8 mouse cellular contexts compared by ENCODE assay signal in the genomic region with DNA sequence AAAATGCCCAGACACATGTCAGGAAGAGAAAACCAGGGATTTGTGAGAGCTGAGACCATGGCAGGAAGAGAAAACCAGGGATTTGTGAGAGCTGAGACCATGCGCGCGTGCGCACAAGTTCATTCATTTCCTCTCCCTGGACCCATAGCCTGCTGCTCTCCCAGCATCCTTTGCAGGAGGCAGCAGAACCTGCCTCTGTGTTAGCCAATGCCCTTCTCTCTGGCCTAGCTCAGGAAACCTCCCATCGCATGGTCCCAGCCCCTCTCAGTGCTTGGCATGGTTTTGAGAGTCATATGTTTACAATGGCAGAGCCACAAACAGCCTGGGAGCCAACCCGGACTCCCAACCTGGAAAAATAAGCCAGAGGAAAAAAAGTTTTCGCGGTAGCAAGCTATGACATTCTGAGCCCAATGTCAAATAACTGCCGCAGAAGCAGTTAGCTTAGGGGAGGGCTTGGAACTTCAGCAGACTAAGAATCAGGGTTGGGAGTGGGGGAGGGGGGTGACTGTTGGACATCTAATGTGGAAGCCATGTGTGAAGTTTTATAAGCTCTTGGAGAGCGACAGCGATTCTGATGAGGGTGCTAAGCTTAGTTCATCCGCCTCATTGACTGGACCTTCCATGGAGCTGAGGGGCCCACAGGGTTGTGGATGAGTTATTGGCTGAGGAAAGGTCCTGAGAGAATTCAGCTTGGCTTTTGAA. TPM values are rescaled to one million over a fixed set of nuclear protein-coding genes. Genes with fewer than 3 reads are reported as not detected.
DNase-seq lines count a peak whose midpoint lies in the region; ATAC-seq and TF ChIP-seq lines count a peak whose summit lies in the region.

No protein-coding gene starts in this region.

- no peaks in the 10 kb centered on the region for H3K9me3 ChIP-seq in lung, embryonic 14.5 days (ENCODE audit: low read depth, low read length)
- H3K9me3 ChIP-seq in heart, embryonic 16.5 days (replicated peaks; ENCODE audit: control insufficient read depth, low read length), result peaks cover 5% of the 10 kb centered on the region; the same call in 1 of the 2 replicates
- no peaks in the 10 kb centered on the region for H3K9me3 ChIP-seq in forebrain, embryonic 16.5 days (ENCODE audit: control insufficient read depth, low read length)
- H3K9me3 ChIP-seq in midbrain, embryonic 16.5 days (replicated peaks; ENCODE audit: control insufficient read depth, low read length, poor library complexity, severe bottlenecking), result no peaks in the 10 kb centered on the region

- H3K4me1 ChIP-seq in lung, embryonic 14.5 days (ENCODE audit: insufficient read depth), result peaks cover 25% of the 10 kb centered on the region
- peaks cover 38% of the 10 kb centered on the region for H3K4me1 ChIP-seq in heart, embryonic 16.5 days (ENCODE audit: control insufficient read depth, insufficient read depth, low read length)
- H3K4me1 ChIP-seq in forebrain, embryonic 16.5 days (replicated peaks; ENCODE audit: control insufficient read depth, insufficient read depth, low read length), result peaks cover 12% of the 10 kb centered on the region; the same call in 1 of the 2 replicates
- peaks cover 6% of the 10 kb centered on the region; the same call in 1 of the 2 replicates for H3K4me1 ChIP-seq in midbrain, embryonic 16.5 days (ENCODE audit: control insufficient read depth, insufficient read depth, low read length)

- ATAC-seq in lung, embryonic 14.5 days (ENCODE audit: insufficient read depth), result no peak
- no peak for ATAC-seq in heart, embryonic 16.5 days (replicated peaks; ENCODE audit: extremely low read depth, insufficient read depth, low FRiP score)
- no peak for ATAC-seq in forebrain, embryonic 16.5 days
- no peak for ATAC-seq in midbrain, embryonic 16.5 days

- no peak for TF ChIP-seq CTCF in lung, embryonic 14.5 days (IDR thresholded peaks at IDR 0.05; ENCODE audit: low read depth)

- H3K9ac ChIP-seq in lung, embryonic 14.5 days, result no peak overlapping the region; the same call in 1 of the 2 replicates
- no peak overlapping the region for H3K9ac ChIP-seq in heart, embryonic 16.5 days (ENCODE audit: low read length)
- no peak overlapping the region for H3K9ac ChIP-seq in forebrain, embryonic 16.5 days (replicated peaks; ENCODE audit: low read depth, low read length)
- no peak overlapping the region for H3K9ac ChIP-seq in midbrain, embryonic 16.5 days (ENCODE audit: low read depth, low read length)

- H3K27ac ChIP-seq in lung, embryonic 14.5 days (ENCODE audit: low read depth), result peak overlapping the region; percentile 75; the same call in 1 of the 2 replicates
- H3K27ac ChIP-seq in heart, embryonic 16.5 days (ENCODE audit: low read length), result peak overlapping the region; percentile 90
- H3K27ac ChIP-seq in forebrain, embryonic 16.5 days (ENCODE audit: low read length), result no peak overlapping the region
- no peak overlapping the region for H3K27ac ChIP-seq in midbrain, embryonic 16.5 days (ENCODE audit: low read length)

- no peak overlapping the region for H3K4me2 ChIP-seq in lung, embryonic 14.5 days
- 0 out of 2 replicates have a peak overlapping the region, but pooled peaks have one; percentile 16 for H3K4me2 ChIP-seq in heart, embryonic 16.5 days (ENCODE audit: low read depth, low read length)
- H3K4me2 ChIP-seq in forebrain, embryonic 16.5 days (ENCODE audit: low read length), result no peak overlapping the region
- H3K4me2 ChIP-seq in midbrain, embryonic 16.5 days (ENCODE audit: low read length), result no peak overlapping the region

- no peak overlapping the region for H3K4me3 ChIP-seq in lung, embryonic 14.5 days (ENCODE audit: low read depth, low read length)
- no peak overlapping the region for H3K4me3 ChIP-seq in heart, embryonic 16.5 days (ENCODE audit: low read length)
- H3K4me3 ChIP-seq in forebrain, embryonic 16.5 days (replicated peaks; ENCODE audit: low read length), result no peak overlapping the region
- no peak overlapping the region for H3K4me3 ChIP-seq in midbrain, embryonic 16.5 days (ENCODE audit: low read depth, low read length)

- 65% methylated on average over 12 of the region's 12 CpGs for WGBS in lung, embryonic 14.5 days
- WGBS in heart, embryonic 16.5 days, result 62% methylated on average over 12 of the region's 12 CpGs
- 88% methylated on average over 12 of the region's 12 CpGs for WGBS in forebrain, embryonic 16.5 days
- WGBS in midbrain, embryonic 16.5 days, result 84% methylated on average over 12 of the region's 12 CpGs

- no peaks in the 10 kb centered on the region for H3K27me3 ChIP-seq in lung, embryonic 14.5 days (ENCODE audit: insufficient read depth, low read length)
- no peaks in the 10 kb centered on the region for H3K27me3 ChIP-seq in heart, embryonic 16.5 days (ENCODE audit: control insufficient read depth, insufficient read depth, low read length)
- no peaks in the 10 kb centered on the region for H3K27me3 ChIP-seq in forebrain, embryonic 16.5 days (replicated peaks; ENCODE audit: control insufficient read depth, insufficient read depth, low read length)
- H3K27me3 ChIP-seq in midbrain, embryonic 16.5 days (ENCODE audit: control insufficient read depth, insufficient read depth, low read depth, low read length), result no peaks in the 10 kb centered on the region

- H3K36me3 ChIP-seq in lung, embryonic 14.5 days (ENCODE audit: insufficient read depth), result no peaks in the 10 kb centered on the region
- H3K36me3 ChIP-seq in heart, embryonic 16.5 days (ENCODE audit: control insufficient read depth, insufficient read depth), result no peaks in the 10 kb centered on the region
- H3K36me3 ChIP-seq in forebrain, embryonic 16.5 days (ENCODE audit: control insufficient read depth, insufficient read depth), result no peaks in the 10 kb centered on the region
- no peaks in the 10 kb centered on the region for H3K36me3 ChIP-seq in midbrain, embryonic 16.5 days (ENCODE audit: control insufficient read depth, insufficient read depth, low read length)

- peak; percentile 48 for DNase-seq in embryo, embryonic 11 days
- no peak for DNase-seq in embryo, embryonic 9.5 days (ENCODE audit: extremely low spot score)
- no peak for DNase-seq in lung, embryonic 14.5 days
- DNase-seq in lung, postnatal 36 days, result no peak
- peak; percentile 15 for DNase-seq in neural tube, embryonic 10.5 days (ENCODE audit: extremely low spot score, low spot score)

RNA-seq across cellular contexts. Expression of gene Ggta1, which starts 40.1 kb away (rescaled TPM):
- 16.4 and 16.9 TPM in 2 replicates for polyA plus RNA-seq in lung, embryonic 14.5 days (2014; fragmentation: Nextera tagmentation; extraction: Ambion mirVana)
- 28.6 and 30.9 TPM in 2 replicates for polyA plus RNA-seq in heart, embryonic 16.5 days (2015; fragmentation: Nextera tagmentation; extraction: Ambion mirVana)
- 4.1 and 6.5 TPM in 2 replicates for polyA plus RNA-seq in forebrain, embryonic 16.5 days (2015; fragmentation: Nextera tagmentation; extraction: Ambion mirVana)
- polyA plus RNA-seq in midbrain, embryonic 16.5 days (2015; fragmentation: Nextera tagmentation; extraction: Ambion mirVana), result 6.1 and 6.4 TPM in 2 replicates

RNA-seq across cellular contexts. Expression of gene Dab2ip, which starts 54.9 kb away (rescaled TPM):
- polyA plus RNA-seq in lung, embryonic 14.5 days (2014; fragmentation: Nextera tagmentation; extraction: Ambion mirVana), result 51.7 and 61.4 TPM in 2 replicates
- 27.1 and 32.9 TPM in 2 replicates for polyA plus RNA-seq in heart, embryonic 16.5 days (2015; fragmentation: Nextera tagmentation; extraction: Ambion mirVana)
- 39.3 and 42.8 TPM in 2 replicates for polyA plus RNA-seq in forebrain, embryonic 16.5 days (2015; fragmentation: Nextera tagmentation; extraction: Ambion mirVana)
- 33.2 and 46.1 TPM in 2 replicates for polyA plus RNA-seq in midbrain, embryonic 16.5 days (2015; fragmentation: Nextera tagmentation; extraction: Ambion mirVana)

Comparison
In these comparisons a context has a peak if more than half of its experiments do, and no peak if none do; other contexts are left out.
1. DNase-seq: peak in embryo, embryonic 11 days (single experiment) and neural tube, embryonic 10.5 days (single experiment); none in embryo, embryonic 9.5 days (single experiment), lung, embryonic 14.5 days (single experiment) and lung, postnatal 36 days (single experiment).
2. H3K27ac ChIP-seq: peak in lung, embryonic 14.5 days (single experiment) and heart, embryonic 16.5 days (single experiment); none in forebrain, embryonic 16.5 days (single experiment) and midbrain, embryonic 16.5 days (single experiment).